Mouse (Mus musculus) B cell, adult 62 days (primary cell): ENCODE data around the gene Pias1. TPM values are rescaled to one million over a fixed set of nuclear protein-coding genes. Genes with fewer than 3 reads are reported as not detected.

Experiments used
- total RNA-seq: library from RNA; stranded (reverse); gene quantifications from 4 replicates; pipeline ENCODE4 v1.2.4, GENCODE M21; 2023

Gene Pias1
- total RNA-seq, result 123 to 127 TPM (median 126 TPM) in 4 replicates

DNA sequence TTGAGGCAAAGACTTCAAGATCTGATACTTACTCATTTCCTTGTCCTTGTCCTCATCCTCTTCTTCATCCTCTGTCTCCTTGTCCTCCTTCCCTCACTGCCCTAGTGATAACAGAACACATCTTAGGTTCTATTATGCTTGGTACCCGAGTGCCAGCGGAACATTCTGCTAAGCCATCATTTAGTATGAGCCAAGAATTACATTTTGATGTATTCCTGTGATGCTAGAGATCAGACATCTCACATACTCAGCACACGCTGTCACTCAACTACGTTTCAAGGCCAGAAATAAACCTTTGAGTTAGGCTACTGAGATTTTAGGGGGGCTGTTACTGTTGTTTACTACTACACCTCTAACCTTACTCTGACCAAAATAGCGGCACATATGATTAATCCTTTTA is at the start of gene Pias1:
Pias1 (minus strand) TSS at position 101 of the 400 bp plus-strand sequence.

DNA sequence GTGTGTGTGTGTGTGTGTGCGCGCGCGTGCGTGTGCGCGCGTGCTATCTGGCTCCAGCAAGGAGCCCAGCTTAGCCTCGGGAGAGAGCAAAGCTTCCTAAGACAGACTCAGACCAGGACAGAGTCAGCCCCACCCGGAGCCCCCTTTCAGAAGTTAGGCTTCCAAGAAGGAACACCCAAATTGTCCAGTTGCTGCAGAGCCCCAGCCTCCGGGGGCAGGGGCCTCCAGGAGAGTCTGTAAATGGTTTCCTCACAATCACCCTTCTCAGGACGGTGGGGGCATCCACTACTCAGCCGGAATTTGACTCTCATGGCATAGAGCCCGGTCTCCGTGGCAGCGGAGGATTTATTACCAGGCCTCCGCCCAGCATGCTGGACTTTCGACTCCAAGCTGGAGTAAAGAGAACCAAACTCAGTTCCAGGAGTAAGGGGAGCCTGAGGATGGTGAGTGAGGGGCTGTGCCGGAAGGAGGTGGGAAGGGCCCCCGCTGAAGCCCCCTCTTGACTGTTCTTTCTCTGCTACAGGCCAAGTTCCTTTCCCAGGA is 129.9 kb downstream of the Pias1 start, which contains the start of gene Calml4:
Calml4 (plus strand) TSS at position 362 of the 543 bp plus-strand sequence.

DNA sequence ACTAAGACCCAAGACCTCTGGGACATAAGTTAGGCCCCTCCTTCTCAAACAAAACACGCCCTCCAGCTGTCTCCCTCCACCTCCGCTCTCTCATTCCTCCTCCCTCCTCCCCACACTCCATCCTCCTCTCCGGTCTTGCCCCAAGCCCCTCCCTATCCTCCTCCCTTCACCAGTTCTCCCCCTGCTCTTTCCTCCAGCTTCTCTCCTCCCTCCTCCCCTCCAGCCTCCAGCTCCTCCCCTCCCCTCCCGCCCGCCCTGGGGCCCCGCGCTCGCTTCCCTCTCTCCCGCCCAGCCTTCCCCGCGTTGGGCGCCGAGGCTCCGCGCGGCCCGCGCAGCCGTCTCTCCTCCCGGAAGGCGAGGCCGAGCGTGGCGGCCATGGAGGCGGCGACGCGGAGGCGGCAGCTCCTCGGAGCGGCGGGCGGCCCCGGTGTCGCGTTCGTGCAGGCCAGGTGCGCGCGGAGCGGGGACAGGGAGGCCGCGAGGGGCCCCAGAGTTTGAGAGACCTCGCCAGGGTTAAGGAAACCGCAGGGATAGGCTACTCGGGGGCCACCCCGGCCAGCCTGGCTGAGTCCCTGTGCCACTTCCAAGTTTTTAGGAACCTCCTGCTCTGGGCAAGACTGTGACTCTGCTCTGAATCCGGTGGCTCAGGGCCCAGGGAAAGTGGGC is 149.1 kb downstream of the Pias1 start, which contains the start of gene Cln6:
Cln6 (plus strand) TSS at position 280 of the 666 bp plus-strand sequence.

Other genes starting within 250 kb of the Pias1 start
- gene Fem1b, start 176.0 kb downstream of the Pias1 start, total RNA-seq, result 24.8 to 26.8 TPM (median 26.0 TPM) in 4 replicates
- gene Cln6, start 149.1 kb downstream of the Pias1 start, total RNA-seq, result 6.5 to 13.7 TPM (median 7.3 TPM) in 4 replicates
- not detected in 4 replicates for gene Calml4, start 129.8 kb downstream of the Pias1 start, total RNA-seq
- gene Skor1, start 161.0 kb upstream of the Pias1 start, total RNA-seq, result 0.14 to 0.50 TPM (median 0.21 TPM) in 4 replicates